Mouse (Mus musculus): ENCODE data around the gene Prkd1.

DNA sequence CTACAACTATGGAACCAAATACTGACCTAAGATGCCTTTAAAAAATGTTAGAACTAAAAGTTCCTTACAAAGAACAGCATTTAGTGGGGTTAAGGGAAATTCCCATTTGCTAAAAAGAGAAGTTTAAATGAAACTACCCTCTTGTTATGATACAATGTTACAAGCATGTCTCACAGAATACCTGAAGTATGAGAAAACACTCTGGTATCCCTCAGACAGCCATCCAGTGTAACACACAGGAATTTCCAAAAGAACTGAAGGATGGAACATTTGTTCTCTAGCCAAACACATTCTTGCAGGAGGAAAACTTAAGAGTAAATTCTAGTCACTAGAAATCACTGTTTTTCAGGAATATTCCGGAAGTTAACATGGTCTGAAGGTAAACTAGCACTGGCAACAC, 33.0 kb downstream of the Prkd1 start:
- TF ChIP-seq POLR2A (IDR thresholded peaks at IDR 0.05; ENCODE audit: low read depth, low read length), result no peak
- TF ChIP-seq CTCF (conservative IDR thresholded peaks at IDR 0.05; ENCODE audit: insufficient read depth, insufficient read length, low read depth, low read length), result no peak

Measured in kidney, adult 2 months (tissue).